Mouse (Mus musculus): ENCODE measurements around the gene Ppp1r18. TPM values are rescaled to one million over a fixed set of nuclear protein-coding genes. Genes with fewer than 3 reads are reported as not detected.

The Ppp1r18 gene
- 17.3 and 19.4 TPM in 2 replicates for polyA plus RNA-seq (2014; fragmentation: Nextera tagmentation; extraction: Ambion mirVana)

GRCm38 (mm10) chr17:35865481-35866280 lies at the start of gene Ppp1r18:
Ppp1r18 (plus strand) TSS chr17:35865593.
- H3K36me3 ChIP-seq (ENCODE audit: control insufficient read depth, insufficient read depth, low read length) = peaks cover 7% of the 10 kb centered on the region; the same call in 1 of the 2 replicates
- ATAC-seq (ENCODE audit: insufficient number of reproducible peaks, insufficient read depth, low FRiP score, low read depth) = peak; percentile 68
- H3K9me3 ChIP-seq (ENCODE audit: control insufficient read depth, low read length) = no peaks in the 10 kb centered on the region
- peak within 1 kb of the TSS; percentile 52 to 78 for H3K4me3 ChIP-seq (ENCODE audit: control insufficient read depth in 1 of 2, insufficient read depth in 1 of 2, low read depth in 1 of 2, low read length in 2 of 2)
- H3K9ac ChIP-seq (ENCODE audit: low read length) = peak within 1 kb of the TSS; percentile 88
- WGBS = under 1% methylated on average over 36 of the region's 48 CpGs
- H3K4me2 ChIP-seq (ENCODE audit: low read length) = peak within 1 kb of the TSS; percentile 92
- no peaks in the 10 kb centered on the region for H3K27me3 ChIP-seq (ENCODE audit: control insufficient read depth, insufficient read depth, low read length)
- peaks cover 22 to 44% of the 10 kb centered on the region in 2 experiments for H3K4me1 ChIP-seq (ENCODE audit: control insufficient read depth in 2 of 2, insufficient read depth in 2 of 2, low read length in 2 of 2)
- peak within 1 kb of the TSS; percentile 94 to 97 for H3K27ac ChIP-seq (replicated peaks in 1 of 2; ENCODE audit: control insufficient read depth in 1 of 2, insufficient read depth in 1 of 2, low read depth in 2 of 2, low read length in 2 of 2)

- no peak overlapping the region for H3K4me3 ChIP-seq (ENCODE audit: control insufficient read depth in 1 of 2, insufficient read depth in 1 of 2, low read depth in 1 of 2, low read length in 2 of 2)
- H3K27me3 ChIP-seq (ENCODE audit: control insufficient read depth, insufficient read depth, low read length) = no peaks in the 10 kb centered on the region
- no peaks in the 10 kb centered on the region for H3K36me3 ChIP-seq (ENCODE audit: control insufficient read depth, insufficient read depth, low read length)
- H3K4me2 ChIP-seq (ENCODE audit: low read length) = peak overlapping the region; percentile 30
- peaks cover 51 to 65% of the 10 kb centered on the region in 2 experiments for H3K4me1 ChIP-seq (ENCODE audit: control insufficient read depth in 2 of 2, insufficient read depth in 2 of 2, low read length in 2 of 2)
- H3K27ac ChIP-seq (replicated peaks in 1 of 2; ENCODE audit: control insufficient read depth in 1 of 2, insufficient read depth in 1 of 2, low read depth in 2 of 2, low read length in 2 of 2) = peak overlapping the region; percentile 69 to 99
- ATAC-seq (ENCODE audit: insufficient number of reproducible peaks, insufficient read depth, low FRiP score, low read depth) = no peak
- 52% methylated on average over 7 of the region's 7 CpGs for WGBS
- peak overlapping the region; percentile 4; the same call in 1 of the 2 replicates for H3K9ac ChIP-seq (ENCODE audit: low read length)
- H3K9me3 ChIP-seq (ENCODE audit: control insufficient read depth, low read length) = no peaks in the 10 kb centered on the region
Measured at GRCm38 (mm10) chr17:35815836-35816235, 49.6 kb upstream of the Ppp1r18 start.

GRCm38 (mm10) chr17:35816686-35817085 lies 48.7 kb upstream of the Ppp1r18 start:
- Histone ChIP-seq H3K4me3 (ENCODE audit: control insufficient read depth in 1 of 2, insufficient read depth in 1 of 2, low read depth in 1 of 2, low read length in 2 of 2) (no peak overlapping the region), H3K36me3 (ENCODE audit: control insufficient read depth, insufficient read depth, low read length) (no peaks in the 10 kb centered on the region), H3K9ac (ENCODE audit: low read length) (no peak overlapping the region), H3K4me1 (ENCODE audit: control insufficient read depth in 2 of 2, insufficient read depth in 2 of 2, low read length in 2 of 2) (peaks cover 44 to 57% of the 10 kb centered on the region in 2 experiments), H3K27ac (replicated peaks in 1 of 2; ENCODE audit: control insufficient read depth in 1 of 2, insufficient read depth in 1 of 2, low read depth in 2 of 2, low read length in 2 of 2) (peak overlapping the region in 1 of 2 experiments; percentile 99; a peak in 2 of 4 replicates), H3K27me3 (ENCODE audit: control insufficient read depth, insufficient read depth, low read length) (no peaks in the 10 kb centered on the region), H3K4me2 (ENCODE audit: low read length) (no peak overlapping the region), H3K9me3 (ENCODE audit: control insufficient read depth, low read length) (no peaks in the 10 kb centered on the region)
- no peak for ATAC-seq (ENCODE audit: insufficient number of reproducible peaks, insufficient read depth, low FRiP score, low read depth)
- 60% methylated on average over 10 of the region's 14 CpGs for WGBS

- Histone ChIP-seq H3K9ac (ENCODE audit: low read length) (no peak overlapping the region), H3K9me3 (ENCODE audit: control insufficient read depth, low read length) (no peaks in the 10 kb centered on the region), H3K27ac (replicated peaks in 1 of 2; ENCODE audit: control insufficient read depth in 1 of 2, insufficient read depth in 1 of 2, low read depth in 2 of 2, low read length in 2 of 2) (0 out of 4 replicates have a peak overlapping the region, but pooled peaks of 1 of the 2 experiments have one; percentile 28), H3K4me1 (ENCODE audit: control insufficient read depth in 2 of 2, insufficient read depth in 2 of 2, low read length in 2 of 2) (peaks cover 42 to 53% of the 10 kb centered on the region in 2 experiments), H3K4me3 (ENCODE audit: control insufficient read depth in 1 of 2, insufficient read depth in 1 of 2, low read depth in 1 of 2, low read length in 2 of 2) (no peak overlapping the region), H3K27me3 (ENCODE audit: control insufficient read depth, insufficient read depth, low read length) (no peaks in the 10 kb centered on the region), H3K36me3 (ENCODE audit: control insufficient read depth, insufficient read depth, low read length) (no peaks in the 10 kb centered on the region), H3K4me2 (ENCODE audit: low read length) (no peak overlapping the region)
- 67% methylated on average over 10 of the region's 10 CpGs for WGBS
- no peak for ATAC-seq (ENCODE audit: insufficient number of reproducible peaks, insufficient read depth, low FRiP score, low read depth)
Measured at GRCm38 (mm10) chr17:35817226-35817625, 48.2 kb upstream of the Ppp1r18 start.

GRCm38 (mm10) chr17:35820111-35820510 lies 45.3 kb upstream of the Ppp1r18 start:
- peaks cover 18 to 47% of the 10 kb centered on the region in 2 experiments for H3K4me1 ChIP-seq (ENCODE audit: control insufficient read depth in 2 of 2, insufficient read depth in 2 of 2, low read length in 2 of 2)
- WGBS = 75% methylated on average over 5 of the region's 5 CpGs
- ATAC-seq (ENCODE audit: insufficient number of reproducible peaks, insufficient read depth, low FRiP score, low read depth) = no peak

GRCm38 (mm10) chr17:35821439-35822430 lies 43.7 kb upstream of the Ppp1r18 start, which contains the start of gene Ier3:
Ier3 (plus strand) TSS chr17:35821684.
- H3K4me3 ChIP-seq (ENCODE audit: control insufficient read depth in 1 of 2, insufficient read depth in 1 of 2, low read depth in 1 of 2, low read length in 2 of 2) = peak within 1 kb of the TSS; percentile 70 to 76
- peak within 1 kb of the TSS; percentile 91 for H3K9ac ChIP-seq (ENCODE audit: low read length)
- peak; percentile 69 for ATAC-seq (ENCODE audit: insufficient number of reproducible peaks, insufficient read depth, low FRiP score, low read depth)
- under 1% methylated on average over 62 of the region's 62 CpGs for WGBS
- peaks cover 7 to 31% of the 10 kb centered on the region in 2 experiments; a peak in 3 of 4 replicates for H3K4me1 ChIP-seq (ENCODE audit: control insufficient read depth in 2 of 2, insufficient read depth in 2 of 2, low read length in 2 of 2)
- no peaks in the 10 kb centered on the region for H3K9me3 ChIP-seq (ENCODE audit: control insufficient read depth, low read length)
- H3K4me2 ChIP-seq (ENCODE audit: low read length) = peak within 1 kb of the TSS; percentile 95
- no peaks in the 10 kb centered on the region for H3K27me3 ChIP-seq (ENCODE audit: control insufficient read depth, insufficient read depth, low read length)
- peak within 1 kb of the TSS; percentile 79 to 89 for H3K27ac ChIP-seq (replicated peaks in 1 of 2; ENCODE audit: control insufficient read depth in 1 of 2, insufficient read depth in 1 of 2, low read depth in 2 of 2, low read length in 2 of 2)
- peaks cover 24% of the 10 kb centered on the region for H3K36me3 ChIP-seq (ENCODE audit: control insufficient read depth, insufficient read depth, low read length)

More at GRCm38 (mm10) chr17:35820111-35820510, 45.3 kb upstream of the Ppp1r18 start:
- no peak overlapping the region for H3K4me2 ChIP-seq (ENCODE audit: low read length)
- H3K9me3 ChIP-seq (ENCODE audit: control insufficient read depth, low read length) = no peaks in the 10 kb centered on the region
- H3K4me3 ChIP-seq (ENCODE audit: control insufficient read depth in 1 of 2, insufficient read depth in 1 of 2, low read depth in 1 of 2, low read length in 2 of 2) = no peak overlapping the region
- no peaks in the 10 kb centered on the region for H3K27me3 ChIP-seq (ENCODE audit: control insufficient read depth, insufficient read depth, low read length)
- H3K36me3 ChIP-seq (ENCODE audit: control insufficient read depth, insufficient read depth, low read length) = peaks cover 8% of the 10 kb centered on the region; the same call in 1 of the 2 replicates
- no peak overlapping the region for H3K27ac ChIP-seq (replicated peaks in 1 of 2; ENCODE audit: control insufficient read depth in 1 of 2, insufficient read depth in 1 of 2, low read depth in 2 of 2, low read length in 2 of 2)
- no peak overlapping the region for H3K9ac ChIP-seq (ENCODE audit: low read length)

GRCm38 (mm10) chr17:35822564-35822963 lies 42.8 kb upstream of the Ppp1r18 start:
- peaks cover 2 to 22% of the 10 kb centered on the region in 2 experiments; a peak in 3 of 4 replicates for H3K4me1 ChIP-seq (ENCODE audit: control insufficient read depth in 2 of 2, insufficient read depth in 2 of 2, low read length in 2 of 2)
- H3K4me2 ChIP-seq (ENCODE audit: low read length) = peak overlapping the region; percentile 95
- WGBS = 3% methylated on average over 11 of the region's 11 CpGs
- H3K4me3 ChIP-seq (ENCODE audit: control insufficient read depth in 1 of 2, insufficient read depth in 1 of 2, low read depth in 1 of 2, low read length in 2 of 2) = peak overlapping the region; percentile 70 to 76
- H3K27ac ChIP-seq (replicated peaks in 1 of 2; ENCODE audit: control insufficient read depth in 1 of 2, insufficient read depth in 1 of 2, low read depth in 2 of 2, low read length in 2 of 2) = peak overlapping the region; percentile 69 to 89
- H3K36me3 ChIP-seq (ENCODE audit: control insufficient read depth, insufficient read depth, low read length) = peaks cover 32% of the 10 kb centered on the region
- H3K27me3 ChIP-seq (ENCODE audit: control insufficient read depth, insufficient read depth, low read length) = no peaks in the 10 kb centered on the region
- ATAC-seq (ENCODE audit: insufficient number of reproducible peaks, insufficient read depth, low FRiP score, low read depth) = no peak
- H3K9ac ChIP-seq (ENCODE audit: low read length) = peak overlapping the region; percentile 91
- no peaks in the 10 kb centered on the region for H3K9me3 ChIP-seq (ENCODE audit: control insufficient read depth, low read length)

All from heart, embryonic 14.5 days (tissue).